Mouse (Mus musculus) left cerebral cortex, adult 11 months (tissue): ENCODE results near the gene Ntf3.

Experiments
- DNase-seq: peaks from one replicate; pipeline ENCODE4 v3.0.0; 2022; ENCODE audit warnings: low spot score

Ntf3 gene

GRCm38 (mm10) chr6:126159279-126160066 lies 7.2 kb downstream of the Ntf3 start:
- DNase-seq: no peak

DNA sequence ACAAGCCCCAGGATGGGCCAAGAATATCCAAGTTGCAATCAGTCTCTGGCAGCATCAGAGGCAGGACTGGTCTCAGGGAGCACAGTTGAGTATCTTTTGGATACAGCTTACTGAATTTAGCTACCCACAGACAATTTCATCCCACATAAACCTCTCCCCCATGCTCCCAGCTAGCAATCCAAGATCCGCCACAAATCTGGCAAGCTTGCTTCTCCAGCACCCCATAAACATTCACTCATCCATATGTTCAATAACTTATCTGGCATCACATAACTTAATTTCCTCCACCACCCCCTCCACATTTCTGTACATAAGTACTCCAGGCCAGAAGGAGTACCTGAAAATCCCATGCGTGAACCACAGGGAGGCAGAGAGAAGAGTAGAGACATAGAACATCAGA lies 10.8 kb downstream of the Ntf3 start:
- no peak for DNase-seq

DNA sequence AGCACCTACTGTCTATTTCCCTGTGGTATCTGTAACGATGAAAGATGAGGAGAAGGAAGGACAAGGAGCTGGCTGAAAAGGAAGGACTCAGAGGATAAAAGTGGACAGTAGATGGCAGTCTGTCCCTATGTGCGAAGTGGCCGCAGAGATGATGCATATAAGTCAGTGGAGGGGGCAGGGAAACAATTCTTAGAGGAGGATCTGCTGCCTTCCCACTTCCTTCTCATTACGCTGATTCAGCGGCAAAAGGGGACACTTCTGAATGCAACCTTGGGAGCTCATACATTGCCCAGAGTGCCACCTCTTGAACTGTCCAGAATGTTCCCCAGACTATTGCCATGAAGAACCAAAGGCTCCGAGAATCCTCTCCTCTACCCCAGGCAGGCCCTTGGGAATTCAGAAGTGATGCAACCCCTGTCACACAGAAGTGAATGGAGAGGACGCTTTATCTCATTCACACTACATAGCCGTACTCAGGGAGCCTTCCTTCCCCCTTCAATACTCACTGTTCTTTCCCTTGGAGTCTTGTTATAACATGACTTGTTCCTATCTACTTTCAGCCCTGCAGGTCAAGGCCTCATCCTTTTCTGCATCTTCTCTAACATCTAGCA lies 12.2 kb downstream of the Ntf3 start:
- no peak for DNase-seq

- DNase-seq: no peak
Measured at GRCm38 (mm10) chr6:126153154-126153553, 13.6 kb downstream of the Ntf3 start.

- DNase-seq: no peak
Measured at GRCm38 (mm10) chr6:126143659-126144058, 23.1 kb downstream of the Ntf3 start.

DNA sequence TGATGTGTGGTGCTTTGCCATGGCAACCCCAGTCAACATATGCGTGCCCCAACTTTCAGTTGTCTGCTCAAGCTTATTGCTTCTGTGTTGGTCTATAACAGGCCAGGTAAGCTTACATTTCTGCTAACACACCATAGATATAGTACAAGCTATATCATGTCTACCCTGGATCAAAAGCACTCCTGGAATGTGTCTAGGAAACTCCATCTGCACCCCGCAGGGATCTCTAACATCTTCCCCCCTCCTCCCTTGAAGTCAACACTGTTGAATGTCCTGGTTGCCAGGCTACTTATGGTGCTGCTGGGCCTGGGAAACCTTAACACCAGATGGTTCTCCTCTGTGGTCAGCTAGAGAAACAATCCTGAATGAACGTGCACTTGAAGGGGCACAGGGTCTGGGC lies 24.0 kb downstream of the Ntf3 start:
- DNase-seq: no peak

DNA sequence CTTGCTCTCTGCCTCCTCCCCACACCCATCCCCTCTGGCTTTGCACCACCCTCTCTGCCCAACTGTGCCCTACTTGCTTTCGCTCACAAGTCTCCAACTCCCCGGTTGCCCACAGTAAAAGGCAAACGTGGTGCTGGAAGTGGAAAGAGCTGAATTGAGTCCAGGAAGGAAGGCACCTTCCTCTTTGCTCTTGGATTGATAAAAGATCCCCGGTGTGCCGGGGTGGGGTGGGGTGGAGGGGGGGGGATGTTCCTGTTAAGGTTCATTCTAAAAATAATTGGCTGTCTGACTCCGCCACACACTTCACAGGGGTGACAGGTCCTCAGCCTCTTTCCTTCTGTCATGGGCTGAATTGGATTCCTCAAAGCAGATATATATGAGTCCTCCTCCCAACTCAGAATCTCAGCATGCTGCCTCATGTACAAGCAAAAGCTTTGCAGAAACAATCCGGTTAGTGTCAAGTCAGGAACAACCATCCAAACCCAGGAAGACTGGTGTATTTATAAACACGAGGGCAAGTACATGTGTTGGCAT lies 24.6 kb downstream of the Ntf3 start:
- DNase-seq: no peak

GRCm38 (mm10) chr6:126141472-126141871 lies 25.2 kb downstream of the Ntf3 start:
- DNase-seq: no peak

DNA sequence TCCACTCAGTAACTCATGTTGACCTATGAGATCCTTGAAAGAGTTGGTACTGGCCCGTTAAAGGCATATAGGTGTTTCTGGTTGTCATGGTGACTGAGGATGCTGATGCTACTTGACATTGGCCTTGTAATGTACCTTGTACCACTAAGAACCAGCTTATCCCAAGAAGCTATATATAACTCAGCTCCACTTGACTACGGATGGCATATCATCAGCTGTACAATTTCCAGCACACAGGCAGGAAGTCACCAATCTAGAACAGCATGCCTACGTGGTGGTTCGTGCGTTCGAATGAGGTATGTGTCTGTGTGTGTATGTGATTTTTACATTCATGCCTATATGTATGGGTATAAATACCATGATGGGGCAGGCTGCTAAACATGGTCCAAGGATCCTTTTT lies 25.7 kb downstream of the Ntf3 start:
- no peak for DNase-seq

- DNase-seq: no peak
Measured at GRCm38 (mm10) chr6:126140416-126140815, 26.3 kb downstream of the Ntf3 start.

DNA sequence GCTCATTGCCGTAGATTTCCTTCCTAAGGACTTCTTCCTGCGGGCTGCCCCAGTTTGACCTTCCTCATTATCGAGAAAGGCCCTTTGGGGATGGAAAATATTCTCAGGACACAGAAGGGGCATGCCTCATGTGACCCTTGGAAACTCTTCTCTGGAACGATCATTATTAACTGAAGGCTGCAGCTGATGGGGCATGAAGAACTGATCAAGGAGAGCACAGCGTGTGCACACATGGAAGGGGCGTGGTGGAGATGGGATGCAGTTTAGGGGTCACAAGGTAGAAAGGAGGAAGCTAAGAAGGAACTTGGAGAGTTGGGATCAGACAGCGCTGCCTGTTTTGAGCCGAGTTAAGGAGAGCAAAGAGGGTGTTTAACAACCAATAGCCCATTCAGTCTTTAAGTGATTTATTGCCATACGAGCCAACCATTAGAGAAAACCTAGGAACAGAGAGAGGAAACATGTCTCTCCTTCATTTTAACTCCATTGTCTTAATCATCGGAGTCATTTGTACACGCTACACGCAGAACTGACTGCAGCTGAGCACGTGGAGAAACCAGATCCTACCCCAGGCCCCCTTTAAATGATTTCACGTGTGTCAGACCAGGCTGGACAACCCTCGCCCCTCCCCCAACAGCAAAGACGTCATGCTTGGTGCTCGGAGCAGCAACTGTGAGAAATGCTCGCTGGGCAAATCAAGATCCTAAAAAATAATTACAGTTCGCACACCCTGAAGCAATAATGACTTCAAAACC lies 32.4 kb downstream of the Ntf3 start:
- DNase-seq: no peak

DNA sequence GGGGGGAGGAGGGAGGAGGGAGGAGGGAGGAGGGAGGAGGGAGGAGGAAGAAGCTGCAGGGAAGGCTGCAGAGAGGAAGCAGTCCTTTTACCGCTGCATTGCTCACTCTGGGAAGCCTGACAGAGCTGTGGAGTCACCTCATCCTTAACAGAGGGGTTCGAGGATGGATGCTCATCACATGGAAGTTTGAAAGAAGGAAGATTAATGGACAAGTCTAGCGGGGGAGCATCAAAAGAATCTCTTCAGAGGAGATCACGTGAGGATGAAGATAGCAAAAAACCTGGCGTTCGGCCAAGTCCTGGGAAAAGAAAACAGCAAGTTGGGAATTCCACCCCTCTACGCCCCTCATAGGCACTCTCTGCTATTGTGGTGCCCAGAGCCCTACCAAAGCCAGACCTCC lies 38.5 kb downstream of the Ntf3 start:
- DNase-seq: no peak

DNA sequence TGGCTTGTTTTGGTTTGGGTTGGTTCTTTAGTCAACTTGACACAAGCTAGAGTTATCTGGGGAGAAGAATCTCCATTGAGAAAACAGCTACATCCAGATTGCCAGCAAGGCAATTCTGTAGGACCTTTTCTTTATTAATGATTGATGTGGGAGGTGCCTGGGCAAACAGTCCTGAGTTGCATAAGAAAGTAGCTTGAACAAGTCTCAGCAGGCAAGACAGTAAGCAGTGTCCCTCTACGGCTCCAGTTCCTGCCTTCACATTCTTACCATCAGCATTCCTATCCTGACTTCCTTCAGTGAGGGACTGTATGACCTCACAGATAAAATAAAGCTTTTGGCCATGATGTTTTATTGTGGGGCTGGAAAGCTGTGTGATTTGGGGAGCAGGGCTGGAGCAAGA lies 48.5 kb downstream of the Ntf3 start:
- no peak for DNase-seq

- DNase-seq: no peak
Measured at GRCm38 (mm10) chr6:126117191-126117590, 49.5 kb downstream of the Ntf3 start.

GRCm38 (mm10) chr6:126114934-126115633 lies 51.6 kb downstream of the Ntf3 start:
- DNase-seq: no peak

GRCm38 (mm10) chr6:126110892-126111835 lies 55.5 kb downstream of the Ntf3 start:
- DNase-seq: no peak

DNA sequence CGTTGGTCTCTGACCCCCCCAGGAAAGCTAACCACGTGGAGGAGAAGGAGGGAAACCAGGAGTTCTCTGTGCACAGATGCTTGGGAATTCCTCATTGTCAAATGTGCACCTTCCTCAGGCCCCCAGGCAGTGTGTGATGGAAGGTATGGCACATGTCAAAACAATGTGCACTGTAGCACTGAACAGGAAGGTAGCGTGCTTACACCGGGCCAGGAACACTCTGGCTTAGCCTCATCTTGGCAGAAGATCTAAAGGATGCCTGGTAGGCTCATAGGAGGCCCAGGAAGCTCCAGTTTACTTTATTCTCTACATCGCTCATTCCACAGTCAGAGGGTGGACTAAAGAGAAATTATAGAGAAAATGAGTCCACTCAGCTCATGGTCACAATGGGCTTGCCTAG lies 57.5 kb downstream of the Ntf3 start:
- DNase-seq: no peak

DNA sequence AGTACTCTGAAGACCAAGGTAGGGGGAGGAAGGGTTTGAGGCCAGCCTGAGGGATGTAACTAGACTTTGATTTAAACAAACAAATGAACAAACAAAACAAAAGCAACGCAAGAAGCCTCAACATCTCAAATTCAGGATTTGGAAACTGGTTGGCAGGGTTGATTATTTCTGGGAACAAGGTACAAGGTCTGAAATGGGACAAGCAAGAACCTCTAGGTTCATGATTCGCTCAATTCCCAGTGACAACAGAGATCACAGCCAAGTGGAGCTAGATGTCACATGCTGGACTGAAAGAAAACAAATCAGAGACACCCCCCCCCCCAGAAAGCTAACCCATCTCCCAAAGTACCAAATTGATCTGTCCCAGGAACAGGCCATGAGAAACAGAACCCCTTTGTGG lies 57.9 kb downstream of the Ntf3 start:
- DNase-seq: no peak

GRCm38 (mm10) chr6:126107398-126107797 lies 59.3 kb downstream of the Ntf3 start:
- DNase-seq: no peak

- no peak for DNase-seq
Measured at GRCm38 (mm10) chr6:126106798-126107173, 59.9 kb downstream of the Ntf3 start.
